Mouse (Mus musculus) heart, embryonic 14.5 days (tissue): ENCODE data around the gene Lhx6. TPM values are rescaled to one million over a fixed set of nuclear protein-coding genes. Genes with fewer than 3 reads are reported as not detected.
"Not testable (repeated sequence)": the region's sequence is repeated elsewhere in the genome, so short reads cannot be mapped to it uniquely, and the experiment has no call there.

ENCODE experiments used
- ATAC-seq: fragments of 200-750 bp; cut with Nextera tagmentation; 2 replicates; pipeline ENCODE4 v1.8.0; 2017; ENCODE audit warnings: low read depth, moderate TSS enrichment; ENCODE audit not compliant: insufficient number of reproducible peaks, insufficient read depth, low FRiP score
- H3K27ac ChIP-seq, 2 experiments: fragments of 200-500 bp in 1 of 2; fragments of 300-500 bp in 1 of 2; sonication (generic) in 1 of 2; replicated peaks in 1 of 2; 2 replicates each; pipeline ENCODE4 v1.5.1; 2012 to 2014; ENCODE audit warnings: low read depth in 2 of 2, low read length in 2 of 2, control low read depth in 1 of 2, mild to moderate bottlenecking in 1 of 2, mixed read lengths in 1 of 2; ENCODE audit not compliant: control insufficient read depth in 1 of 2, insufficient read depth in 1 of 2
- H3K27me3 ChIP-seq: fragments of 300-500 bp; sonication (generic); 2 replicates; pipeline ENCODE4 v1.6.1; 2014; ENCODE audit warnings: mild to moderate bottlenecking, low read length, control low read depth; ENCODE audit not compliant: control insufficient read depth, insufficient read depth
- H3K36me3 ChIP-seq: fragments of 300-500 bp; sonication (generic); 2 replicates; pipeline ENCODE4 v1.6.1; 2014; ENCODE audit warnings: mild to moderate bottlenecking, control low read depth, low read length, mixed read lengths; ENCODE audit not compliant: control insufficient read depth, insufficient read depth
- H3K4me1 ChIP-seq, 2 experiments: fragments of 200-500 bp in 1 of 2; fragments of 300-500 bp in 1 of 2; sonication (generic) in 1 of 2; 2 replicates each; pipeline ENCODE4 v1.6.1; 2012 to 2014; ENCODE audit warnings: low read length in 2 of 2, control low read depth in 1 of 2, mixed read lengths in 1 of 2; ENCODE audit not compliant: control insufficient read depth in 2 of 2, insufficient read depth in 2 of 2
- H3K4me2 ChIP-seq: fragments of 300-500 bp; sonication (generic); 2 replicates; pipeline ENCODE4 v1.6.1; 2014; ENCODE audit warnings: mild to moderate bottlenecking, low read length
- H3K4me3 ChIP-seq, 2 experiments: fragments of 200-500 bp in 1 of 2; fragments of 300-500 bp in 1 of 2; sonication (generic) in 1 of 2; 2 replicates each; pipeline ENCODE4 v1.5.1; 2012 to 2014; ENCODE audit warnings: low read length in 2 of 2, mild to moderate bottlenecking in 2 of 2, control low read depth in 1 of 2, low read depth in 1 of 2, moderate library complexity in 1 of 2; ENCODE audit not compliant: control insufficient read depth in 1 of 2, insufficient read depth in 1 of 2
- H3K9ac ChIP-seq: fragments of 300-500 bp; sonication (generic); 2 replicates; pipeline ENCODE4 v1.6.1; 2014; ENCODE audit warnings: mild to moderate bottlenecking, low read length
- H3K9me3 ChIP-seq: fragments of 300-500 bp; sonication (generic); 2 replicates; pipeline ENCODE4 v1.6.1; 2016; ENCODE audit warnings: low read length, control low read depth; ENCODE audit not compliant: control insufficient read depth
- WGBS: fragments of 180-500 bp; shearing (Covaris S2); extraction: QIAGEN DNeasy Blood & Tissue Kit; methylation state at CpG from one replicate; pipeline ENCODE4 v1.1.7; 2014; 5-methylcytosine and 5-hydroxymethylcytosine counted together
- polyA plus RNA-seq: library from polyadenylated mRNA; unstranded; fragments of >200 nt; fragmentation: Nextera tagmentation; extraction: Ambion mirVana; gene quantifications from 2 replicates; pipeline ENCODE4 v1.2.1, GENCODE M21; 2014

Lhx6 gene
- polyA plus RNA-seq = 1.5 and 1.6 TPM in 2 replicates

GRCm38 (mm10) chr2:36104956-36105741 is at the start of gene Lhx6:
TSS of gene Lhx6 (minus strand) at chr2:36105408.
- Histone ChIP-seq H3K27ac (no peak within 1 kb of the TSS), H3K4me2 (peak within 1 kb of the TSS; percentile 80), H3K4me1 (peaks cover 14 to 38% of the 10 kb centered on the region in 2 experiments), H3K27me3 (peaks cover 95% of the 10 kb centered on the region), H3K4me3 (peak within 1 kb of the TSS; percentile 50), H3K9me3 (no peaks in the 10 kb centered on the region), H3K36me3 (no peaks in the 10 kb centered on the region), H3K9ac (peak within 1 kb of the TSS; percentile 51)
- 1% methylated on average over 57 of the region's 58 CpGs for WGBS
- peak; percentile 29; the same call in 1 of the 2 replicates for ATAC-seq

GRCm38 (mm10) chr2:36152401-36152800 is 47.2 kb upstream of the Lhx6 start:
- H3K4me3 ChIP-seq, H3K27ac ChIP-seq, H3K9me3 ChIP-seq, H3K9ac ChIP-seq, H3K27me3 ChIP-seq, ATAC-seq, H3K4me2 ChIP-seq: not testable (repeated sequence)
- H3K4me1 ChIP-seq = peaks cover 6 to 16% of the 10 kb centered on the region in 2 experiments
- WGBS = 97% methylated on average over 4 of the region's 4 CpGs
- peaks cover 34% of the 10 kb centered on the region for H3K36me3 ChIP-seq

DNA sequence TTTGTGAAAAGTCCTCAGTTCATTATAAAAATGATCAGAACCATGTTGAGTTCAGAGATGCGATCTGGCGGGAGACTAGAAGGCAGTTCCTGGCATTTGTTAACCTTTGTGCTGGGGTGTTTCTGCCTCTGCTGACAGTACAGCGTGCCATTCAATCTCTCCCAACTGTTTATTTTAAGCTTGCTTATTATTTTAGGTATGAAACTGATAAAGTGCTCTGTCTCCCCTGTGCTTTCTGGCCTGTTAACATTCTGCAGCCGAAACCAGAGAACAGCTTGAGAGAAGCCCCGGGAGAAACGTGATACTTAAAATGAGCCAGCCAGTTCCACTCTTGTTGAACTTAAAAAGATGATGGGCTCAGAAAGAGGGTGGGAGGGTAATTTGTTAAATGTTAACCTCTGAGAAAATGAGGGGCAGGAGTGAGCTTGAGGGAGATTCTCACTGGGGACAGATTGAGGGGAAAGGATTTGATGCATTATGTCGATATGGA is 43.7 kb upstream of the Lhx6 start:
- H3K27me3 ChIP-seq = no peaks in the 10 kb centered on the region
- ATAC-seq = no peak
- peaks cover 6 to 16% of the 10 kb centered on the region in 2 experiments for H3K4me1 ChIP-seq
- 32% methylated on average over 7 of the region's 7 CpGs for WGBS
- peaks cover 11% of the 10 kb centered on the region for H3K36me3 ChIP-seq
- no peaks in the 10 kb centered on the region for H3K9me3 ChIP-seq
- H3K4me3 ChIP-seq = no peak overlapping the region
- peak overlapping the region; percentile 73 to 88 for H3K27ac ChIP-seq
- peak overlapping the region; percentile 50 for H3K9ac ChIP-seq
- peak overlapping the region; percentile 33 for H3K4me2 ChIP-seq

DNA sequence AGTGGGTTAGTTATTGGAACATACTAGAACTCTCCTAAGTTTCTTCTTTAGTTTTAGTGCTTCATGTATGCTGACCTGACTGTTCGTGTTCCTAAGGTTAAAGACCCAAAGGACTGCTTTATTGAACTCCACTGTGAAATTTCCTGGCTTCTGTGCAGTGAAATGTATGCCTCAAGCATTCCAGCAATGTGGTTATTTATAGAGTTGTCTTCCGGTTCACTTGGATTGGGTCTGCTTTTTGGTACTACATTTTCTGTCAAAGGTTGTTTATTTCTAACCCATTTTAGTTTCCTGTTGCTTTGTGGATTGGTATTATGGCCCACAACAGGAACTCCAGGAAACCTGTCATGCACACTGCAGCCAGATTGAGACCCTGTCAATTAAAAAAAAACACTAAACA is 33.9 kb upstream of the Lhx6 start:
- Histone ChIP-seq H3K27me3 (no peaks in the 10 kb centered on the region), H3K36me3 (peaks cover 27% of the 10 kb centered on the region), H3K27ac (peak overlapping the region; percentile 59 to 85; a peak in 3 of 4 replicates), H3K4me2 (peak overlapping the region; percentile 34; the same call in 1 of the 2 replicates), H3K4me1 (peaks cover 4 to 35% of the 10 kb centered on the region in 2 experiments; a peak in 3 of 4 replicates), H3K9ac (peak overlapping the region; percentile 36; the same call in 1 of the 2 replicates), H3K9me3 (no peaks in the 10 kb centered on the region), H3K4me3 (no peak overlapping the region)
- WGBS = 17% methylated on average over 2 of the region's 2 CpGs
- no peak for ATAC-seq

GRCm38 (mm10) chr2:36136300-36136941 is 31.2 kb upstream of the Lhx6 start, which contains the start of the genes Mrrf and Rbm18:
TSS of gene Mrrf (plus strand) at chr2:36136389.
TSS of gene Rbm18 (minus strand) at chr2:36136773.
- H3K27me3 ChIP-seq = no peaks in the 10 kb centered on the region
- ATAC-seq = peak; percentile 95
- under 1% methylated on average over 50 of the region's 50 CpGs for WGBS
- no peaks in the 10 kb centered on the region for H3K9me3 ChIP-seq
- peak within 1 kb of the TSS; percentile 95 for H3K27ac ChIP-seq
- peaks cover 31% of the 10 kb centered on the region for H3K36me3 ChIP-seq
- H3K9ac ChIP-seq = peak within 1 kb of the TSS; percentile 90
- peak within 1 kb of the TSS; percentile 80 for H3K4me2 ChIP-seq
- H3K4me1 ChIP-seq = peaks cover 4 to 35% of the 10 kb centered on the region in 2 experiments; a peak in 3 of 4 replicates
- H3K4me3 ChIP-seq = peak within 1 kb of the TSS; percentile 88 to 89

DNA sequence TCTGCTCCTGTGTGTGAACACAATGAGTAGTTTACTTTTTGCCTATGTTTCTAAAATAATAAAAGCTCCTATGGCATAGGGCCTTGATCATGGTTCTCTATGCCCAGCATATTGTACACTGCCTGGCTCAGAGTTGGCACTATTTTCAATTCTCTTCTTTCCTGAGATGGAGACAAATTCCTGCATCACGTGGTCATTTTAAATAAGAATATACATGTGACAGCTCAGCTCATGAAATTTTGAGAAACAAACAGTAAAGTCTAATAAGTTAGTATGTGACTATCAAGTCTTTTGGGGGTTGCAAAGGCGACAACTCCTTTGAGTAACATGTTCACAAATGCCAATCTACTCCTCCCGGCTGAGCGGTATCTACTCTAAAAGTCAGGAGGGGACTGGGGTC is 30.7 kb upstream of the Lhx6 start:
- H3K4me1 ChIP-seq = peaks cover 4 to 35% of the 10 kb centered on the region in 2 experiments; a peak in 3 of 4 replicates
- 1% methylated on average over 4 of the region's 4 CpGs for WGBS
- ATAC-seq = no peak

GRCm38 (mm10) chr2:36129051-36129450 is 23.8 kb upstream of the Lhx6 start:
- Histone ChIP-seq H3K4me2 (no peak overlapping the region), H3K27me3 (no peaks in the 10 kb centered on the region), H3K36me3 (peaks cover 89% of the 10 kb centered on the region), H3K27ac (no peak overlapping the region), H3K9ac (no peak overlapping the region), H3K4me1 (peaks cover 0 to 7% of the 10 kb centered on the region in 2 experiments; a peak in 2 of 4 replicates), H3K9me3 (no peaks in the 10 kb centered on the region), H3K4me3 (no peak overlapping the region)
- 85% methylated on average over 3 of the region's 3 CpGs for WGBS
- no peak for ATAC-seq

More for the DNA sequence above, 30.7 kb upstream of the Lhx6 start:
- Histone ChIP-seq H3K4me3 (peak overlapping the region; percentile 88 to 89), H3K4me2 (peak overlapping the region; percentile 80), H3K36me3 (peaks cover 35% of the 10 kb centered on the region), H3K27ac (peak overlapping the region; percentile 95), H3K9ac (peak overlapping the region; percentile 90), H3K27me3 (no peaks in the 10 kb centered on the region), H3K9me3 (no peaks in the 10 kb centered on the region)
